Mouse (Mus musculus) embryonic fibroblast, embryonic 13.5 days (primary cell): ENCODE data around the gene Fzr1.

Source experiments
- CTCF ChIP-seq: IDR thresholded peaks from 2 replicates; pipeline ENCODE4 v1.5.1; 2011; ENCODE audit warnings: mild to moderate bottlenecking, control low read depth, low read length, moderate library complexity, borderline replicate concordance; ENCODE audit not compliant: insufficient read depth
- POLR2A ChIP-seq: IDR thresholded peaks from 2 replicates; pipeline ENCODE4 v1.6.1; 2011; ENCODE audit warnings: low read depth, mild to moderate bottlenecking, control low read depth, low read length, moderate library complexity

GRCm38 (mm10) chr10:81328386-81328785 lies 49.9 kb downstream of the Fzr1 start, which contains the start of gene Tbxa2r:
- TF ChIP-seq POLR2A (peak; percentile 33; the same call in 1 of the 2 replicates), CTCF (no peak)
